Mouse (Mus musculus) 3T3-L1 (cell line): ENCODE results near the gene Rbms3.
A peak's percentile ranks its signal among the peaks of the same experiment; 100 is the strongest.

Experiments used
- DNase-seq: peaks from one replicate; pipeline ENCODE4 v3.0.0-alpha.2; 2015; ENCODE audit warnings: low read depth, low spot score

Gene Rbms3

GRCm38 (mm10) chr9:116977428-116977827, 652.3 kb downstream of the Rbms3 start:
- DNase-seq, result no peak

- DNase-seq, result no peak
Observed at GRCm38 (mm10) chr9:116976575-116977408, 652.9 kb downstream of the Rbms3 start.

GRCm38 (mm10) chr9:116975269-116975668, 654.4 kb downstream of the Rbms3 start:
- DNase-seq, result no peak

DNA sequence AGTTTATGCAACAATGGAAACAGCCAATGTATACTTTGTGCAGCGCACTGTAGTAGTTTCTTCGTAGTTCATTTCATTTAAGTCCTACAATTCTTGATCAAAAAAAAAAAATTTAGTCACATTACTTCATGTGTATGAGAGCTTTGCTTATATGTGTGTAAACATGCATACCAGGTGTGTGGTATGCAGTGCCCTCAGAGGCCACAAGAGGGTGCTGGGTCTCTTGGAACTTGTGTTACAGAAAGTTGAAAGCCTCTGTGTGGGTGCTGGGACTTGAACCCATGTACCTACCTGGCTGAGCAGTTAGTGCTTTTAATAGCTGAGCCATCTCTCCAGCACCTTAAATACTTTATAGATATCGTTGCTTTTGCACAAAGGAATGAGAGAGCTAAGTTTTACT, 655.6 kb downstream of the Rbms3 start:
- no peak for DNase-seq

DNA sequence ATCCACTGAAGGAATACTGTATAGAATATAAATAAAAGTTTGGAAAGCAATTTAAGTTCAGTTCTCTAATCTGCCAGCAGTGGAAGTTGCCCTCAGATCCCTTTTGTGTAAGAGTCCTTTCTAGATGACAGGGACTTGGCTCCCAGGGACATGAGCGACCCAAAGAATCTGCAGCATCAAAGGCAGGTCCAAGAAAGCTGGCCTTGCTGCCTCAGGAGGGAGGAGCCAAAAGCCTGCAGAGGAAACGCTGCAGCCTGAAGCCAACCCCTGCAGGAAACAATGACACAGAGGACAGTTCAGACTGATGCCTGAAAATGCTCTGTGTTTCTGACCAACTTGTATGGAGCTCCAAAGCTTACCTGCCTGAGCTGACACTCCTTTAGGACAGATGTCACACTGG, 656.1 kb downstream of the Rbms3 start:
- DNase-seq, result no peak

DNA sequence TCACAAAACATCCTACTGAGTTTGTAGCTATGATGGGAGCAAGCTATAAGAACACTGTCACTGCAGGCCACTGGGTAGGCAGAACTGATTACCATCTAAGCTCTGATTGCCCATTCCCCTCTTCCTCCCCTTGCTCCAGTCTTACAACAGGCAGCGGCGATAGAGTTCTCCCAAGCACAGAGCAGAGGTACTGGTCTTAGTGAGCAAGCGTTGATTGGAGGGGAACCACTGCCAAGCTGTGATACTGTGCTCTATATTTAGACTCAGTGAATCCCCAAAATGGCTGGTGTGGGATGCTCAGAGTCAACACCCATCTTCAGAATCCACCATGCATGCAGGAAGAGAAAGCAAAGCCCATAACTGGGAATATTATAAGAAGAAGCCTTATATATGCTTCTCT, 662.4 kb downstream of the Rbms3 start:
- DNase-seq, result no peak

DNA sequence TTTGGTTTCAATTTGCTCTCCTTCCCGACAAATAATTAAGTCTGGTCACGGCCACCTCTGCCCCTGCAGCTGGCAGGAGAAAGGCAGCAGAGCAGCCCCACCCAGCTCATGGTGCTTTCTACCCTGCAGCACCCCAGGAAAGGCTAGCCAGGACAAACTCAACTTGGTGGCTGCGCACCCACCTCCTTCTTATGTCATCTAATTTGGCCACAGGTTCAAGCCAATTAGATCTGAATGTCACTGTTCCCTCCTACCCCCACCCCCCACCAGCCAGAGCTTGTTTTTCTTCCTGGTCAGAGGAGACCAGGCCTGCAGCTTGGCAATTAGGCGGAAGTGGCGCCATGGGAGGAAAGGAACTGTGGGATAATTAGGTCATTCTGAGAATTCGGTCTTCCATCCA, 664.0 kb downstream of the Rbms3 start:
- DNase-seq, result no peak

DNA sequence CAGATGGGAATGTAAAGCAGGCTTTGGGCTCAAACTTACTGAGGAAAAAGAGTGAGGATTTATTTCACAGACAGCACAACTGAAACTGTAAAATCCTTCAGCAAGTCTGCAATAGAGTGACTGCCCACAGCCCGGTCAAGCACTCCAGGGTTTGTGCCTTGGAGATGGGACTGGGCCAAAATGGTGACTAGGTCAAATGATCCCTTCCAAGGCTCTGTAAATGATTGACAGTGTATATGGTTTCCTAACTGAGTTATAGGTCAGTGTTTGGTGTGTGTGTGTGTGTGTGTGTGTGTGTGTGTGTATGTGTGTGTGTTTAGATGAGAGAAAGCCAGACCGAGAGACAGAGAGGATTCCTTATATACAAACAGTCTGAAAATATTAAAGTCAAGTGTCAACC, 673.6 kb downstream of the Rbms3 start:
- no peak for DNase-seq

GRCm38 (mm10) chr9:116948211-116948610, 681.5 kb downstream of the Rbms3 start:
- no peak for DNase-seq

- DNase-seq, result no peak
Observed at GRCm38 (mm10) chr9:116947369-116947768, 682.3 kb downstream of the Rbms3 start.

DNA sequence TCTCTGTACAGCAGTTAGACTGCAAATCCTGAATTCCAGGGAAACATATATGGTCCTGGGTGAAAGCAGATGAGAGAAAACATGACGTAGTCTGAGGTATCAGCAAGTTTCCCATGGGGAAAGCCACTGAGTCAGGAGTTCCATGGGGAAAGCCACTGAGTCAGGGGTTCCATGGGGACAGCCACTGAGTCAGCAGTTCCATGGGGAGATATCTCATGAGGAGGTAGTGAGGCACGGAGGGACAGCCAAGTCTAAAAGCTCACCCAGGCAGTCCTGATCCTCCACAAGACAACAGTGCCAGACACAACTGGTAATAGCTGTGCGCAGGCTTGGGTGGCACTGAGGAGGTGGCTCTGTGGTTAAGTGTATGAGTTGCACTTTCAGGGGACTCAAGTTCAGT, 682.9 kb downstream of the Rbms3 start:
- DNase-seq, result peak; percentile 20

DNA sequence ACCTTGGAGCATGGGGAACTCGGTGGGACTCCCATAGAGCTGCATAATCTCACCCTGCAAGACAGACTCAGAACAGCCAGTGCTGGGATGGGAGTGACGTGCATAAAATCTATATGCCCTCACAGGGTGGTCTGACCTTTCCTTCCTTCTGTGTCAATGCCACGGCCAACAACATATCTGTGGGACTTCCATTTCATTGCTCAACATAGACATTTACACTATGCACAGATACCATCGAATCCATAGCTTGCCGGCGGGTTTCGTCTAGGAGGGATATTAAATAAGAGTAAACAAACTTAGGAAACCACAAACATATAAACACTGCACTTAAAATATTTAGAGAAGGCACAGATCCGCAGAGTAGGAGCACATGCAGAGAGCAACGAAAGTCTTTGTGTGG, 684.0 kb downstream of the Rbms3 start:
- DNase-seq, result no peak

GRCm38 (mm10) chr9:116943902-116944301, 685.8 kb downstream of the Rbms3 start:
- DNase-seq, result no peak

DNA sequence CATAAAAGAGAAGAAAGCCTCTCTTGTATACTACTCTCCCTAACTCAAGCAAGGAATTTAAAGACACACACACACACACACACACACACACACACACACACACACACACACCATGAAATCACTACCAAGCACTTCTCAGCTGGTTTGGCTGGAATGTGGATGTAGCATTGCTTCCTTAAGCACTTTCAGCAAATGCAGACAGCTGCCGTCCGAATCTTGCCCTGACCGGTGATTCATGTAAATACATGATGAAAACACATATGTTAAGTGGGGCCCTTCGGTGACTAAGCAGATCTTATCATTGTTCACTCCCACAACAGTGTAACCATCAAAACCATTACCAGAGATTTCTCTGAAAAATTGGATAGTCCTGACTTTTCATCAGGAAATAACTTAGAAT, 688.6 kb downstream of the Rbms3 start:
- peak; percentile 24 for DNase-seq

DNA sequence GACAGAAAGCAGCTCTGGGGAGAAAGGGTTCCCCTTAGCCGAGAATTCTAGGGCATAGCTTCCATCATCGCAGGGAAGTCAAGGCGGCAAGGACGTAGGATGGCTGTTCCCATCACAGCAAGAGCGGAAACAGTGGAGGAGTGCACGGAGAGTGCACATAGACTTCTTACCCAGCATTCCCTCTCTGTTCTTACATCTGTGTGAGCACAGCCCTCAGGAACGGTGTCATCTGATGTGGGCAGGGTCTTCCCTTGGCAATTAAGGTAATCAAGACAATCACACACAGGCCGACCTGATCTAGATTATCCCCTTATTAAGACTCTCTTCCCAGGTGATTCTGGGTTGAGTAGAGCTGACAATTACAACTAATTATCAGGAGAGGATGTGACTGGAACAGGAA, 689.0 kb downstream of the Rbms3 start:
- no peak for DNase-seq

DNA sequence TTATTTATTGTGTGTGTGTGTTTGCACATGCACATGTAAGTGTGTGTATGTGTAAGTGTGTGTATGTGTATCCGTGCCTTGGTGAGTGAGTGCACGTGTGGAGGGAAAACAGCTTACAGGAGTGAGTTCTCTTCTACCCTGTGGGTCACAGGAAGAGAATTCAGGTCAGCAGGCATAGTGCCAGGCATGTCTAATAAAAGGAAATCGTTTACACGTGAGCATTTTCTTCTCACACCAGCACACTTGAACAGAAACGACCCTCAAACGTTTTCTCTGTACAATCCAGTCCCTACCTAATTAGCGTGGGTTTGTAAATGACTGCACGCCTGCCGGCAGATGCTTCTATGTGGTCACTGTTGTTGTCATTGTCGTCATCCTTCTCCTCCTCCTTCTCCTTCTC, 701.4 kb downstream of the Rbms3 start:
- DNase-seq, result no peak

DNA sequence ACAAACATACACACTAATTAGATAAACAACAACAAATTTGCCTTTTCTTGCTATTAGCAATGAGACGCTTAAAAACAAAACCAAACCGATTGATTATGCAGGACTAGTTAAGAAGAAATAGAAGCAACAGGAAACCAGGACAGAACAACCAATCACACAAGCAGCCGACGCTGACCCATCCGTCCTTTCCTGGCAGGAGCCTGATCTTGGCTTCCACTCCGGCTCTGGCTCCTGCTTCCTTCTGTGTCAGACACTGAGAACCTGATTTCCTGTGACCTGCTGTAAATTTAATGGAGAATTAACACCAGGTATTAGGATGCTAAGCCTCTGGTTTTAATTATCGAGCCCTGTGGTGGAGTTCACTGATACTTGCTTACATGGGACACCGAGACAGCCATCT, 706.6 kb downstream of the Rbms3 start:
- no peak for DNase-seq

GRCm38 (mm10) chr9:116922561-116922960, 707.2 kb downstream of the Rbms3 start:
- peak; percentile 9 for DNase-seq

DNA sequence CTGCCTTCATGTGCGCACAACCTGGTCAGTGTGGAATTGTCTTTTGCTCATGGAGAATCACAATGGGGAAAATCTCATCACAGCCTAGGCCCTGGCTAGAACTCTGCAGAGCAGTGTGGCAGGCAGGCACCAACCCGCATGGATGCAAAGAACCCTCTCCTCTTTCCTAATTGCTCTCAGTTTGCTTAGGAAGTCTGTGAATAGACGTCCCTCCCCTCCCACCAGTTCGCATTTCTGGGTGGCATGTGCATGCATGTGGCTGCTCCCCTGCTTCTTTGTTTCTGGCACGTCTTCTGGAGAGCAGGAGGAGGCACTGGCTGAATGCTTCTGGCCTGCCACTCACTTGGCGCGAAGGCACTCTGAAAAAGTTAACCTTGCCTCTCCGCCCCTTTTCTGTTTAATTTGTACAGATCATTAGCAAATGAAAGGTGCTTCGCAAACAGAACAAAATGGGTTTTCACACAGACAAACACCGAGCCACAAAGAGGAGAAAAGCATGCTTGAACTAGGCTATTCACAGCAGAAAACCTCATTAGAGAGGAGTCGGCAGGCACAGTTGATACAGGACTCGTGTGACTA, 710.2 kb downstream of the Rbms3 start:
- DNase-seq, result no peak

- no peak for DNase-seq
Observed at GRCm38 (mm10) chr9:116912493-116912847, 717.2 kb downstream of the Rbms3 start.

DNA sequence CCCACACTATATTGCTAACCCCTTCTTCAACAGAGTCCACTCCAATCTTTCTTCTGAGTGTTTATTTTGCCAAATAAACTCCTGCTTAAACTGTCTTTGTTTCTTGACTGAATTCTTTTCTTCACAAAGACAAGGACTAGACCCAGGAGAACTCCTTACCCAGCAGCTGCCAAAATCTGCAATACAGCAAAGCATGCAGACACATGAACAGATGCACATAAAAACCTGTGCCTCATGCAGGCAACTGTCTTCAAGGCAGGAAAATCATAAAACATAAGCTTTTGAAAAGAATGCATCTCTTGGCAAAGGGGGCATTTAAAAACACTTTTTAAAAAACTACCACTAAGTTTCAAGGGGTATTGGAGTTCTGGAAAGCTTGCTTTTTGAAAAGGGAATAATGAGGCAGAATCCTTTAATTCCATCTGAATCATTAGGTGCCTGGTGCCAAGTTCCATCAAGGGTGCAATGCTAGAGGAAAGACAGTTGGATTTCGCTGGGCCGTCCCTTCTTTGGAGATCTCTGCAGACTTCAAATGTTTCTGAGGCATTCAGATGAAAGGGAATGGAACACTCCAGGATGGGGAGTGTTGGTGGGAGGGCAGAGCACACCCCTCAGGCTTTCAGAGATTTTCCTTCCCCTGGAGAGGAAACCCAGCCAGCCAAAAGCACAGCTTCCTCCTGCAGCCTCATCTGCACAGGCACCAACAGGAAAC, 717.8 kb downstream of the Rbms3 start:
- no peak for DNase-seq

DNA sequence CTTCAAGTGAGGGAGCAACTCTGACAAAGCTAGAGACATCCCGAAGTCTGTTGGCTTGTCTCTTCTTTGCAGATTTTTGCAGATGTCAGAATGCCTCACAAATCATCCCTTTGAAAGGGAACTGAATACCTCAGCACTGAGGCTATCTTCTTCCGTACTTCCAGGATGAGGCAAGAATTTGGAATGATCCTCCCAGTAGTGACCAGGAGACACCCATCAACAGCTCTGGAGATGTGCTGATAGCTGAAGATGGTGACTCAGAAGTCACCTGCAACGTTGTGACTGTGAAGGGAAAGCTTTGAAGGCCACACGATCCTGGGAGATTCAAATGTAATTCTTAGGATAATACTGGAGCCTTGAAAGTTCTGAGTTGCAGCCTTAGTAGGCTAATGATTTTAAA, 720.2 kb downstream of the Rbms3 start:
- peak; percentile 73 for DNase-seq

DNA sequence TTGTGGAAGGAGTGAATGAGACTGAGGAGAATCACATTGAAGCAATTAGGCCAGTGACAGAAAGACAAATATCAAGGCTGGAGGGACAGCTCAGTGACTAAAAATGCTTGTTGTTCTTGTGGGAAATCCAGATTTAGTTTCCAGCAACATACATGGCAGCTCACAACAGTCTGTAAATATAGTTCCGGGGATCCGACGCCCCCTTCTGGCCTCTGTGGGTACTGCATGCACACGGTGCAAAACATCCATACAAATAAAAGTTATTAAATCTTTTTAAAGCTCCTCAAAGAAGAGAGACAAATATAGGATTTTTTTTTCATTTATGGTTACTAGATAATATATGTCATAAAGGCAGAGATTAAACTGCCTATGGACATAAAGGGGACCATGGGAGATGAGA, 722.8 kb downstream of the Rbms3 start:
- DNase-seq, result peak; percentile 54
